Mouse (Mus musculus) limb, embryonic 11.5 days (tissue): ENCODE measurements at regions not wholly inside any gene's neighbourhood (a gene's known extent, or its start where the extent isn't known, plus 50 kb on each side); places are given as distances from the start of the nearest gene placed in this dataset.

Source experiments
- ATAC-seq: fragments of 200-750 bp; cut with Nextera tagmentation; 2 replicates; pipeline ENCODE4 v1.8.0; 2017; ENCODE audit warnings: low read depth; ENCODE audit not compliant: insufficient number of reproducible peaks, low FRiP score, low TSS enrichment
- DNase-seq: peaks from one replicate; pipeline ENCODE4 v3.0.0-alpha.2; 2015; ENCODE audit warnings: low spot score
- H3K27ac ChIP-seq: fragments of 300-500 bp; sonication (generic); replicated peaks from 2 replicates; pipeline ENCODE4 v1.5.1; 2014; ENCODE audit warnings: low read depth, mild to moderate bottlenecking, low read length
- H3K27me3 ChIP-seq: fragments of 300-500 bp; sonication (generic); 2 replicates; pipeline ENCODE4 v1.6.1; 2014; ENCODE audit warnings: mild to moderate bottlenecking, low read length, mixed read lengths; ENCODE audit not compliant: control insufficient read depth, insufficient read depth
- H3K36me3 ChIP-seq: fragments of 300-500 bp; sonication (generic); 2 replicates; pipeline ENCODE4 v1.6.1; 2014; ENCODE audit warnings: mild to moderate bottlenecking, low read length, moderate library complexity, mixed read lengths; ENCODE audit not compliant: control insufficient read depth, insufficient read depth
- H3K4me1 ChIP-seq: fragments of 300-500 bp; sonication (generic); 2 replicates; pipeline ENCODE4 v1.6.1; 2014; ENCODE audit warnings: low read length, mixed read lengths; ENCODE audit not compliant: control insufficient read depth, insufficient read depth
- H3K4me2 ChIP-seq: fragments of 300-500 bp; sonication (generic); 2 replicates; pipeline ENCODE4 v1.6.1; 2014; ENCODE audit warnings: low read depth, mild to moderate bottlenecking, moderate library complexity; ENCODE audit not compliant: severe bottlenecking
- H3K4me3 ChIP-seq: fragments of 300-500 bp; sonication (generic); 2 replicates; pipeline ENCODE4 v1.5.1; 2014; ENCODE audit warnings: low read depth, low read length
- H3K9ac ChIP-seq: fragments of 300-500 bp; sonication (generic); 2 replicates; pipeline ENCODE4 v1.6.1; 2014; ENCODE audit warnings: mild to moderate bottlenecking, low read length
- H3K9me3 ChIP-seq: fragments of 300-500 bp; sonication (generic); 2 replicates; pipeline ENCODE4 v1.6.1; 2016; ENCODE audit warnings: low read length; ENCODE audit not compliant: control insufficient read depth
- WGBS: fragments of 180-500 bp; shearing (Covaris S2); extraction: QIAGEN DNeasy Blood & Tissue Kit; methylation state at CpG from one replicate; pipeline ENCODE4 v1.1.7; 2014; 5-methylcytosine and 5-hydroxymethylcytosine counted together

DNA sequence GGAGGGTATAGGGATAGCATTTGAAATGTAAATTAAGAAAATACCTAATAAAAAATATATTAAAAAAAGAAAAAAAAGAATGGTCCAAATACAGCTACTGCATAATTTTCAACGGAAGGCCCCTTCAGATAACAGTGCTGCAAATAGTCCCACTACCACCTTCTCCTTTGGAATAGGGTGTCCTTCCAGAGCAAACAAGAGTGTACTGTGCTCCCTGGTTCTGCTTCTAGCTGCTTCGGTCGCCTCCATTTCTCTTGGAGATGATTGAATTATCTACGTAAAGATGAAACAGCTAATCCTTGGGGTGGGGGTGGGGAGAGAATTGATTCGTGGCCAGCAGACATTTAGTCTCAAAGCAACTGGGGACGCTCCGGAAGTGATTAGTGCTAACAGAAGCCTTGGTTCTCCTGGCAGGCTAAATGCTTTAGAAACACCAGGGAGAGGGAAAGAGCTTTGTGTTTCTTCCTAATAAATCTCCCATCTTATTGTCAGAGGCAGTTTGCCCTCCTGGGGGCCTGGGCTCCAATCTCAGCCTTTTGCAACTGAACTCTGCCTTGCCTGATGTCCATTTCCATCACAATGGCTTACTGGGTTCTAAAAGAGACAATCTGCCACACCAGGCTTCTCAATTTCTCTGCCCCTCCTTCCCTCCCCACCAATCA, 184.5 kb upstream of the Tbl1xr1 start:
- H3K4me3 ChIP-seq = no peak overlapping the region
- no peaks in the 10 kb centered on the region for H3K36me3 ChIP-seq
- 23% methylated on average over 7 of the region's 7 CpGs for WGBS
- H3K9ac ChIP-seq = no peak overlapping the region
- no peaks in the 10 kb centered on the region for H3K9me3 ChIP-seq
- DNase-seq (no peak), ATAC-seq (no peak)
- no peak overlapping the region for H3K4me2 ChIP-seq
- no peak overlapping the region for H3K27ac ChIP-seq
- no peaks in the 10 kb centered on the region for H3K4me1 ChIP-seq
- no peaks in the 10 kb centered on the region for H3K27me3 ChIP-seq

DNA sequence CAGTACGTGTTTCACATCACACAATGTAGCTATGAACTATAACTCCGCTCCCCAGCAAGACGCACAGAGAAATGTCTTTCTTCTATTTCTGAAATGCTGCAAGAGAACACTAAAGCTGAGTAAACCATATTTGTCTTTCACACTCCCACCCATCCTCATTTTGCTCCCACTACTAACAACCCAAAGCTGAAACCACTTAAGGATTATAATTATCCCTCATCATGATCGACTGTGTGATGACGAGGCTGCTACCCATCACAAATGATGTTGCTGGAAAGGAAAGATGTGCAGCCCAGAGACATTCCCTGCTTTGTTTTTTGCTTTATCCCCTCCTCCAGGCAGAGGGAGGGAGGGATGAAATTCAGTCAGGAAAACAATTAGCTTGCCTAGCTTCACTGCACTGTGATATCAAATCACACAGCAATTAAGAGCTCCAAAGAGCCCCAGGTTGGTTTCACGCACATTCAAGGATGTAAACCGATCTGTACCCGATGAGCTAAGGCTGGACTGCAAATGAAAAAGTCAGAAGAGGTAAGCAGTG, 183.5 kb upstream of the Tbl1xr1 start:
- no peaks in the 10 kb centered on the region for H3K36me3 ChIP-seq
- no peak overlapping the region for H3K4me3 ChIP-seq
- no peak for DNase-seq
- WGBS = 46% methylated on average over 8 of the region's 8 CpGs
- H3K27ac ChIP-seq = no peak overlapping the region
- no peak for ATAC-seq
- H3K4me1 ChIP-seq = no peaks in the 10 kb centered on the region
- no peak overlapping the region for H3K4me2 ChIP-seq
- H3K9ac ChIP-seq = no peak overlapping the region
- no peaks in the 10 kb centered on the region for H3K27me3 ChIP-seq
- H3K9me3 ChIP-seq = no peaks in the 10 kb centered on the region

DNA sequence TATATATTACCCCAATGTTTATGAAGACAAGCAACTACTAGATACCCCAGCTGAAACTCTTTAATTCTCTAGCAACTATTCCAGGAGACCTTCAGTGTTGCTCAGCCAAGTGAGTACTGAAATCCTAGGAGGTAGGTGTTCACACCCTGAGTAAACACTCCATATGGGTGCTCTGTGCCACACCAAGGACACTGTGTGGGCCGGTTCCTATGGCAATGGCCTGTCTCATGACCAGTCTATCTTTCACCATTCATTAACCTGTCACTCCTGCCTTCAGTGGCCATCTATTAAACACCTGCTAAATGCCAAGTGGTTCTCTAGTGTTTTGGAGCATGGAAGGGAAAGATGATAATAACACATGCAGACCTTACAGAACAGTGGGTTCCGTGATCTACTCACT, 180.9 kb upstream of the Tbl1xr1 start:
- DNase-seq (no peak), ATAC-seq (no peak)
- WGBS = 95% methylated on average over 2 of the region's 2 CpGs

DNA sequence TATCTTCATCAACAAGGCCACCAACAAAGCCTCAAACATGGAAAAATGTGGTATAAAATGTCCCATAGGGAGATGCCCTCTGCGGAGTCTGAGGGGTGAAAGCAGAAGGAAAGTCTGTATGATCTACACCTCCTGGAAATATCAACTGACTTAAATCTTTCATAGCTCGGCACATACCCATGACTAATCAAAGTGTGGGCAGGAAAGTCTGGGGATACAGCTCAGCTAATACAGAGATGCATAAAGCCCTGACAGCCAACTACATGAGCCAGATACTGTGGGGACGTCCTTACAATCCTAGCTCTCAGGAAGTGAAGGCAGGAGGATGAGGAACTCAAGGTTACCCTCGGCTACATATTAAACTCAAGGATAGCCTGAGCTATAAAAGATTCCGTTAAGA, 178.2 kb upstream of the Tbl1xr1 start:
- H3K4me3 ChIP-seq = no peak overlapping the region
- H3K9me3 ChIP-seq = no peaks in the 10 kb centered on the region
- H3K27me3 ChIP-seq = no peaks in the 10 kb centered on the region
- no peak overlapping the region for H3K27ac ChIP-seq
- no peaks in the 10 kb centered on the region for H3K36me3 ChIP-seq
- no peak for DNase-seq
- WGBS = 82% methylated on average over 5 of the region's 5 CpGs
- no peaks in the 10 kb centered on the region for H3K4me1 ChIP-seq
- ATAC-seq = no peak
- H3K4me2 ChIP-seq = no peak overlapping the region
- H3K9ac ChIP-seq = no peak overlapping the region

More for the DNA sequence above, 180.9 kb upstream of the Tbl1xr1 start:
- Histone ChIP-seq H3K9me3 (no peaks in the 10 kb centered on the region), H3K27me3 (no peaks in the 10 kb centered on the region), H3K4me2 (no peak overlapping the region), H3K36me3 (no peaks in the 10 kb centered on the region), H3K9ac (no peak overlapping the region), H3K27ac (no peak overlapping the region), H3K4me1 (no peaks in the 10 kb centered on the region), H3K4me3 (no peak overlapping the region)

DNA sequence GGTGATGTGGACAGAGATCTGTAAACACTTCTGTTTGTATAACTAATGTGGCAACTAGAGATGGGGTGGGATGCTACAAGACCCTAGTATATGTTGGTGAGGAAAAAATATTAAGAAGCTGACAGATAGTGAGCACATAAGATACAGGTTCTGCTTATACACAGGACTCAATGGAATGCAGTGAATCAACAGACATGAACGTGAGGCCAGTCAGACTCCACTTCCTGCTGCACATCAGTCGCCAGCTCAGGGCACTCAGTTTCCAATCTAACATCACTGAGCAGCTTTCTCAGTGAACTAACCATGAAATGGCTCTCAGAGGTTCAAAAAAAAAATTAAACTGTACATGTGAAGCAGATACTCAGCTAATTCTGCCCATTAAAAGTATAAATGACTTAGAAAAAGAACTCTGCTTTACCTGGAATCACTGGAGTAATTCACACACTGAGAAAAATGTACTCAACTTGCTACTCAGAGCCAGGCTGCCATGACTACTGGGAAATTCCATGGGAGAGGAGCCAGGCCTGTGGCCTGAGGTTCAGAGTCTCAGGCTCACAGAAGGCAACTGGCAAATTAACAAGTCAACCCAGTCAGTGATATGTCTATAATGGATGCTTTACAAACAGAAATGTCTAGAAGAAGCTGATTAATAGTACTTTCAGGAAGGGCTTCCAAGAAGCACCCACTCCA, 170.9 kb upstream of the Tbl1xr1 start:
- peak; percentile 3 for DNase-seq
- WGBS = 72% methylated on average over 2 of the region's 2 CpGs
- Histone ChIP-seq H3K27ac (no peak overlapping the region), H3K9ac (no peak overlapping the region), H3K36me3 (no peaks in the 10 kb centered on the region), H3K4me3 (no peak overlapping the region), H3K4me1 (no peaks in the 10 kb centered on the region), H3K4me2 (no peak overlapping the region), H3K27me3 (no peaks in the 10 kb centered on the region), H3K9me3 (no peaks in the 10 kb centered on the region)
- no peak for ATAC-seq

DNA sequence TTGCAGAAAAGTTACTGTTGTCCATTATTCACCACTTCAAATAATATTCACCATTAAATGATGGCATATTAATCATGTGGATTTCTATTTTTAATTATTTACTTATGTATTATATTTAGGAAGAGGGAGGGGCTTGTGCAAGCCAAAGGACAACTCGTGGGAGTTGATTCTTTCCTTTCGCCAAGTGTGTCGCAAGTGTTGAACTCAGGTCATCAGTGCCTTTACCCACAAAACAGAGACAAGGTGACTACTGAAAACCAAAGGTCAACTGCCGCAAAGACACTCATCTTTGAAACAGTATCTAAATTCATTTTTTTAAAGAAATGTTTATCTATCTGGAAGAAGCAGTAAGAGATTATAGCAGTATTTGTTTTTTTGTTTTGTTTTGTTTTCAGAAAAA, 167.6 kb upstream of the Tbl1xr1 start:
- DNase-seq (peak; percentile 4), ATAC-seq (no peak)
- H3K27me3 ChIP-seq = no peaks in the 10 kb centered on the region
- H3K4me2 ChIP-seq = no peak overlapping the region
- no peak overlapping the region for H3K27ac ChIP-seq
- H3K4me3 ChIP-seq = no peak overlapping the region
- no peak overlapping the region for H3K9ac ChIP-seq
- no peaks in the 10 kb centered on the region for H3K9me3 ChIP-seq
- no peaks in the 10 kb centered on the region for H3K4me1 ChIP-seq
- no peaks in the 10 kb centered on the region for H3K36me3 ChIP-seq
- 91% methylated on average over 4 of the region's 4 CpGs for WGBS

DNA sequence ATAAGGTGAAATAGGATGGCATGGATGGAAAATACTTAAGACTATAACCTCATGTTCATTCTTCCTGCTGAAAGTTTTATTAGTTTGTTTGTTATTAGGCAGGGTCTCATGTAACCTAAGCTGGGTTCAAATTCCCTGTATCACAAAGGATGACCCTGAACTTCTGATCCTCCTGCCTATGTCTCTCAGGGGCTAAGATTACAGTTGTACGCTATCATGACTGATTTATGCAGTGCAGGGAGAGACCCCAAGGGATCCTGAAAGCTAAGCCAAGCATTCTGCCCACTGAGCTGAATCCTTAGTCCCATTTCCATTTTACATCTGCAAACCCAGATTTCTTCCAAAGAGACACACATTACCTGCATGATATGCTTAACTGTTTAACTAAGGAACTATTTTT, 166.4 kb upstream of the Tbl1xr1 start:
- ATAC-seq (no peak), DNase-seq (no peak)
- Histone ChIP-seq H3K4me1 (no peaks in the 10 kb centered on the region), H3K27ac (no peak overlapping the region), H3K4me3 (no peak overlapping the region), H3K36me3 (no peaks in the 10 kb centered on the region), H3K27me3 (no peaks in the 10 kb centered on the region), H3K9me3 (no peaks in the 10 kb centered on the region), H3K4me2 (no peak overlapping the region), H3K9ac (no peak overlapping the region)
- WGBS = 81% methylated on average over 1 of the region's 1 CpGs

DNA sequence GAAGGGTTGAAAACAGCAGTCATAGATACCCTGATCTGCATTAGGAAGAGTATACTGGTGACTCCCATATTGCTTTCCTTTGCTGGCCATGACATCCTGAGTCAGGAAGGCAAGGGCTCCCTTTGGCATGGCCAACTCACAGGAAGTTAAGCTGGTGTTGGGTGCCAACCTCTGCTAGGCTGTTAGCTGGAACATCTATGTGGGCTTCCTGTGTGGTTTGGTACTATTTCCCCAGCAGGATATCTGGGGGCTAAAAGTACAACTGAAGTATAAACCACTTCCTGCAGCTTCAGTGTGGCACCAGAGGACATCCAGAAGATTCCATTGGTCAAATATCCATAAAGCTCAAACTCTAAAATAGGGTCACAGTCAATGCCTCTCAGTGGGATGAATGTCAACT, 165.4 kb upstream of the Tbl1xr1 start:
- Histone ChIP-seq H3K9me3 (no peaks in the 10 kb centered on the region), H3K4me2 (no peak overlapping the region), H3K27ac (no peak overlapping the region), H3K4me3 (no peak overlapping the region), H3K9ac (no peak overlapping the region), H3K36me3 (no peaks in the 10 kb centered on the region), H3K4me1 (no peaks in the 10 kb centered on the region), H3K27me3 (no peaks in the 10 kb centered on the region)
- ATAC-seq (no peak), DNase-seq (no peak)
